Mouse (Mus musculus) olfactory bulb, adult 2 months (tissue): ENCODE results near the gene Gm28036.

Experiments used
- CTCF ChIP-seq: fragments of 200-500 bp; IDR thresholded peaks from 2 replicates; pipeline ENCODE4 v1.5.1; 2012; ENCODE audit warnings: low read depth, mild to moderate bottlenecking, low read length, moderate library complexity; ENCODE audit not compliant: insufficient read depth
- POLR2A ChIP-seq: fragments of 200-500 bp; IDR thresholded peaks from 2 replicates; pipeline ENCODE4 v1.6.1; 2012; ENCODE audit warnings: mild to moderate bottlenecking, low read depth, low read length, moderate library complexity; ENCODE audit not compliant: insufficient read depth

GRCm38 (mm10) chr2:156151538-156151937 lies 24.6 kb upstream of the Gm28036 start:
- TF ChIP-seq POLR2A (no peak), CTCF (no peak)
